Mouse (Mus musculus) small intestine, adult 2 months (tissue): ENCODE measurements around the gene Rplp2. TPM values are rescaled to one million over a fixed set of nuclear protein-coding genes. Genes with fewer than 3 reads are reported as not detected.

ENCODE experiments used
- H3K27ac ChIP-seq: fragments of 200-500 bp; 2 replicates; pipeline ENCODE4 v1.5.1; 2012; ENCODE audit warnings: low read depth, low read length, control low read depth, inconsistent platforms; ENCODE audit not compliant: insufficient read depth
- H3K27me3 ChIP-seq: fragments of 200-500 bp; 2 replicates; pipeline ENCODE4 v1.6.1; 2012; ENCODE audit warnings: mild to moderate bottlenecking, moderate library complexity, low read length, inconsistent platforms; ENCODE audit not compliant: control insufficient read depth, insufficient read depth
- H3K36me3 ChIP-seq: fragments of 200-500 bp; 2 replicates; pipeline ENCODE4 v1.6.1; 2012; ENCODE audit warnings: mild to moderate bottlenecking, low read length, control low read depth, inconsistent platforms; ENCODE audit not compliant: control insufficient read depth, insufficient read depth
- H3K4me1 ChIP-seq: fragments of 200-500 bp; 2 replicates; pipeline ENCODE4 v1.6.1; 2012; ENCODE audit warnings: low read length, inconsistent platforms, mixed read lengths; ENCODE audit not compliant: control insufficient read depth, insufficient read depth, insufficient read length
- H3K4me3 ChIP-seq: fragments of 200-500 bp; 2 replicates; pipeline ENCODE4 v1.5.1; 2012; ENCODE audit warnings: low read depth, mild to moderate bottlenecking, control low read depth, inconsistent platforms, low read length, moderate library complexity
- CTCF ChIP-seq: fragments of 200-500 bp; IDR thresholded peaks from 2 replicates; pipeline ENCODE4 v1.5.1; 2012; ENCODE audit warnings: low read depth, mild to moderate bottlenecking, control low read depth, inconsistent platforms, low read length, moderate library complexity, mixed read lengths; ENCODE audit not compliant: insufficient replicate concordance, insufficient read length; ENCODE audit errors: extremely low read depth
- POLR2A ChIP-seq: fragments of 200-500 bp; IDR thresholded peaks from 2 replicates; pipeline ENCODE4 v1.6.1; 2012; ENCODE audit warnings: low read depth, mild to moderate bottlenecking, control low read depth, inconsistent platforms, low read length, moderate library complexity
- WGBS: fragments of 180-500 bp; shearing (Covaris S2); methylation state at CpG from one replicate; pipeline ENCODE4 v1.1.7; 2018; 5-methylcytosine and 5-hydroxymethylcytosine counted together
- polyA plus RNA-seq: library from polyadenylated mRNA; depleted of rRNA; stranded (reverse); fragments of >200 nt; gene quantifications from 2 replicates; pipeline ENCODE4 v1.2.3, GENCODE M21; 2012

The Rplp2 gene
- polyA plus RNA-seq, 1 experiment: 441 TPM

DNA sequence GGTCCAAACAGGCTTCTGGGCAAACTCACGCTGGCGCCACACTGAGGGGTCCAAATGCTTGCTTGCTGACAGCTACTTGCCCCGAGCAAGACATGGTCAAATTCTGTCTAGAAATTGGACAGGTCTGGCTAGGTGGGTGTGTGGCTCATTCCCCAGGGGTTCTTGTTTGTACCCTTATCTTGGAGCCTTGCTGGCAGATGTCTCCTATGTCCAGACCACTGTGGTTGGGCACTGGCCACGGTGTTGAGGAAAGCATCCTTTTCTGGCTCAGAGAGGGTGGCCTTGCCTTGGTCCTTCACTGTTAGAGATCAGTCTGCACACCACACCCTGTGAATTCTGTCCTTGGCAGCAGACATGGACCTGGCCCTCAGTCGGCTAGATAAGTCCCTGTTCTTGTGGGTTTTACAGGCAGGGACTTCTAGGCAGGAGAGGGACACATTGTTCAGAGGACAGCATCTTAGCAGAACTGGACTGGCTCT is 31.1 kb downstream of the Rplp2 start:
- Histone ChIP-seq H3K4me3 (no peak overlapping the region), H3K27me3 (peaks cover 17% of the 10 kb centered on the region), H3K27ac (no peak overlapping the region), H3K36me3 (no peaks in the 10 kb centered on the region), H3K4me1 (peaks cover 36% of the 10 kb centered on the region)
- 56% methylated on average over 5 of the region's 5 CpGs for WGBS
- TF ChIP-seq CTCF (no peak), POLR2A (no peak)

DNA sequence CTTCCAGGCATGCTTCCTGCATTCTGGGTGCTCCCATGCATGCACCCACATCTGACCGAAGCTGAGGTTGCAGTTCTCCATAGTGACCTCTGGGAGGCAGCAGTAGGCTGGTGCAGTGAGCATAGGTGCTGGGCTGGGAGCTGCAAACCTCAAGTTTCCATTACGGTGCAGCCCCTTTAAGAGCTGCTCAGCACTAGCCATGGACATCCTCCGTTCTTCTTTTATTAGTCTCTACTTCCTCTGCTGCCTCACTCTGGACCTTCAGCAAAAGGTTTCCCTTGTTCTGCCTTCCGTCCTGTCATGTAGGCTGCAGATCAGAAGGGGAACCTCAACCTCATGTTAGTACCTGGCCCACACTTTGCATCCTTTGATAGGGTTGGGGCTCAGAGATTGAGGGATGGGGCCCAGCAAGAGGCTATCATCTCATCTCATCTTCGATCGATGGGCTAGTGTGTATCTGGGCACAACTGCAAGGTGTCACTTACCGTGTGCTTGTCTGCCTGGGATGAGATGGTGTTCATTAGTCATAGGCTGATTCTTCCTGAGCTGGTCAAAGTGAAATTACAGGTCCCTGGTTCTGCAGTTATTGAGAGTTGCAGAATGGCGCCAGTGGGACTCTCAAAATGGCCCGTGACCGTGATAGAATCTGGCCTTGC is 33.8 kb downstream of the Rplp2 start:
- 9% methylated on average over 10 of the region's 10 CpGs for WGBS
- Histone ChIP-seq H3K4me3 (peak overlapping the region; percentile 64; the same call in 1 of the 2 replicates), H3K27ac (no peak overlapping the region), H3K4me1 (peaks cover 25% of the 10 kb centered on the region), H3K36me3 (no peaks in the 10 kb centered on the region), H3K27me3 (peaks cover 17% of the 10 kb centered on the region)
- no peak for TF ChIP-seq POLR2A
- peak; percentile 91; the same call in 1 of the 2 replicates for TF ChIP-seq CTCF

DNA sequence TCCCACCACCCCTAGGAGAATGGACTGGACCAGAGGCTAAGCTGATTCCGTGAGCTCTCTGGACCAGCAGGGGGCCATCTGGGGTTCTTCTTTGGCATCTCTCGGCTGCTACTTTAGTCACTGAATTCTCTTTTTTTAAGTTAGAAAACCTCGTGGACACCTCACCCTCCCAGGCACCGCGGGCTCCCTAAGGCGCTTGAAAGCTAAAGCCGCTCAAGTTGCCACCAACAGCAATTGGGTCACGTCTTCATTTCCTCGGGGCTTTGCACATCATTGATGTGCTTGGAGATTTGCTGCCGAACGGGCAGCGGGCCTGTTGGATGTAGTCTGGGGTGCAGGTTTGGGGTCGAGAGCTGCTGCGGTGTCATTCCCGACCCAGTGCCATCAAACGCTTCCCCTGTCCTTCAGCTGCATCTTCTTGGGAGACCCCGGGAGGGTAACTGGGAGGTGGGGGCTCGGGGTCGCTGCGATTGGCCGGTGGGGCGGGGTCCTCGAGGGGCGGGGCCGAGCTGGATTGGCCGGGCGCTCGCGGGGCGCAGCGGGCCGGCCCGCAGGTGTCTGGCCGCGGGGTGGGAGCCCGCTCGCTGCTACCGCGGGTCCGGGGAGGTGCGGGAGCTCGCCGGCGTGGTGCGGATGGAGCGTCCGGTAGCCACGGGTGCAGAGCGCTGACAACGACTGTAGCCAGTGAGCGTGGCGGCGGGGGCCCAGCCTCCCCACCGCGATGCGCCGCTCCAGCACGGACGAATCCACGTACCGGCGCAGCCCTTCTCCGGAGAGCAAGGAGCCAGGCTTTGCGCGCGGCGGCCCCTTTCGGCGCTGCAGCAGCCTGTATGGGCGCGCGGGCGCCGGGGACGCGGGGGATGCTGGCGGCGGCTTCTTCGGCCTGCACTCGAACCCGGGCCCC is 34.6 kb downstream of the Rplp2 start:
- Histone ChIP-seq H3K4me3 (peak overlapping the region; percentile 64), H3K27me3 (peaks cover 17% of the 10 kb centered on the region), H3K4me1 (peaks cover 18% of the 10 kb centered on the region), H3K27ac (no peak overlapping the region), H3K36me3 (no peaks in the 10 kb centered on the region)
- WGBS: 2% methylated on average over 80 of the region's 81 CpGs
- no peak for TF ChIP-seq POLR2A
- TF ChIP-seq CTCF: peak; percentile 58; the same call in 1 of the 2 replicates

DNA sequence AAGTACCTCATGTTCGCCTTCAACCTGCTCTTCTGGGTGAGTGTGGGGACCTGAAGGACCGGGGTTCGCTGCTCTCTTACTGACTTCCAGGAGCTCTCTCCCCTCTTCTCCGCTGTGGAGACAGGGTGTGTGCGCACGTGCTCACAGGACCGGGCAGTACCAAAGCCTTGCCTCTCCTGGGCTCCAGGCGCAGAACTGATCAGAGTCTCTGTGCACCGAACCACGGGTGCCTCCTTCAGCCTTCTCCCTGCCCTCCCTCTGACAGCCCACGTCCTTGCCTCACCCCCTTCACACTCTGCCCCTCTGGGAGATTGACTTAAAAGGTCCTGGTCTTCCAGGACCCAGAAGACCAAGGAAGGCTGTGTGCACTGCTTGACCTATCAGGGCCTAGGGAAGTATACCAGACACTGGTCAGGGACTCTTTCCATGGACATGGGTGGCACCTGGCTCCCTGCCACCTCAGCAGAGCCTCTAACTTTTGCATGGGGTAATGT is 35.4 kb downstream of the Rplp2 start:
- Histone ChIP-seq H3K4me1 (peaks cover 13% of the 10 kb centered on the region), H3K27ac (no peak overlapping the region), H3K36me3 (no peaks in the 10 kb centered on the region), H3K27me3 (peaks cover 17% of the 10 kb centered on the region), H3K4me3 (peak overlapping the region; percentile 64)
- WGBS: 21% methylated on average over 11 of the region's 11 CpGs
- TF ChIP-seq CTCF: no peak
- TF ChIP-seq POLR2A: no peak

DNA sequence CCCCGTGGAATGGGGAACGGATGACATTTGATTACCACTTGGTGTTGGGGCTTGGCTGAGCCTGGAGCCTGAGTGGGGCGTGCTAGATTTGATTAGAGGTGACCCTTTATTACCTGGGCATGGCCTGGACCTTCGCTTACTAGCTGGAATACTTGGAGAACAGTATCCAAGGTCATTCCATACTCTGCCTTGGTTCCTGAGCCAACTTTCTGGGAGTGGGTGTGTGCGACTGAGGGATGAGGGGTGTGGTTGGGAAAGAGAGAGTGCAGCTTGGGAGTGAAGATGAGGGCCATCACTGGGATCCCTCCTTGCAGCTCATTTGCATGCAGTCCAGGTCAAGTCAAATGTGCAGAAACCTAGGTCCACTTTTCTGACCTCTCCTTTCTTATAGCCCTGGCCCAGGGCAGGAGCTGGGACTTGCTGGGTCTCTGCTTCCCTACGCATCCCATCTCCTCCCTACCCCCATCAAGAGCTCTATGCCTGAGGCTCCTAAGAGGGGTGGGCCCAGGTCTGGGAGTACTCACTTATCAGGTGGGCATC is 36.0 kb downstream of the Rplp2 start:
- Histone ChIP-seq H3K4me3 (no peak overlapping the region), H3K27me3 (peaks cover 17% of the 10 kb centered on the region), H3K4me1 (peaks cover 13% of the 10 kb centered on the region), H3K27ac (no peak overlapping the region), H3K36me3 (no peaks in the 10 kb centered on the region)
- no peak for TF ChIP-seq CTCF
- TF ChIP-seq POLR2A: no peak
- 43% methylated on average over 6 of the region's 6 CpGs for WGBS

DNA sequence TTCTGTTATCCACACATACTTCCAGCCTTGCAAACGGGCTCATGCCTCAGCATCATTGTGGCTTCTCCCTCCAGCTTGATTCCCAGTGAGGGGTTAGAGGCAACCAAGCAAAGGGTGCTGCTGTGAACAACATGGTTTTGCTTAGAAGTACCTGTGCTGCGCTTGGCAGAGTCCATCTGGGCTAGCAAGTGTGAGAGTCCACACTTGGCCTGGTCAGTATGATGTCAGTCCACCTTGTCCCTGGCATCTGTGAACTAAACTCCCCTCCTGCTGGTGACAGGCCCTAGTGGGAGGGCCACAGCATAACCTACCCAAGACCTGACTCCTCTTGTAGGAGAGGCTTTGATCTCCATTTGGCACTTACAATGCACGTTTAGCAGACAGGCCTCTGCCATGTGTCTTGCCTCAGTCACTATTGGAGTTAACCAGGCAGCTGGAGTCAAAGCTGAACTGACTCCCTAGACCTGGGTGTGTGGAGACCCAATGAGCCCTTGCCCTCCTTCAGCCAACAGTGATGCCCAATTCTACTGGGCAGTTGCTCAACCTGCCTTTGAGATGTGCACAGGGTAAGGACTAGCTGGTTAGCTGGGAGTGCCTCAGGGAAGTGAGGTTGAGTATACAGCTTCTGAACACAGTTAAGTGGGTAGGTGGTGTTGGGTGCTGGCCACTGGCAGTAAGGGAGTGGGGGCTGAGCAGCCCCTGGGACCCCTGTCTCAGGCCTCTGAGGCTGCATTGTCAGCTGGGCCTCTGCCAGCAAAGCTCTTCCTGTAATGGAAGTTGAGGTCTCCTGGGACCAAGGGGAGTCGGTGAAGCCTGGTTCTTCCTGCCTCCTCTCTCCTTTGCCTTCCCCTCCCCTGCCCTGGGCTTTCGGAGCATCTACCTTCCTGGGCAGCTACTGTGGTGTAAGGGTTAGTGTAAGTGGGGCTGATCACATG is 37.3 kb downstream of the Rplp2 start:
- Histone ChIP-seq H3K4me3 (no peak overlapping the region), H3K27me3 (peaks cover 17% of the 10 kb centered on the region), H3K27ac (no peak overlapping the region), H3K36me3 (no peaks in the 10 kb centered on the region), H3K4me1 (peaks cover 13% of the 10 kb centered on the region)
- TF ChIP-seq POLR2A (no peak), CTCF (no peak)
- 87% methylated on average over 5 of the region's 5 CpGs for WGBS
